Mouse (Mus musculus): ENCODE results near the gene Kcna1.

DNA sequence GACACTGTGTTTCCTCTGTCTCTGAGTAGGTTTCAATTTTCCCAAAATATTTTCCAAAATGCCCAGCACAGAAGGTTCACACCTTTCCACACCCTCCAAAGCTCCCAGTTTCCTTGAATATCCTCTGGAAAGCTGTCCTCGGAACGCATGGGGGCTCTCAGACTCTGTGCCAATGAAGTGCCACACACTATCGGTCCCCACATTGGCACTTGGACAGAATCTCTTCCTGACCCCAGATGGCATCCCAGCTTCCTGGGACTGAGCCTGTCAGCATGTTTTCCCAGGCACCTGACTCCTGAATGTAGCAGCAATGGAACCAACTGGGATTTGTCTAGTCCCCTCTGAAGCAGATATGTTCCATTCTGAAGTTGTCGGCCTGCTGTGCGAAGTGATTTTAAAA, 20.8 kb upstream of the Kcna1 start:
- no peak for TF ChIP-seq ZNF384 (IDR thresholded peaks at IDR 0.05; ENCODE audit: low read depth, low read length)
- TF ChIP-seq CTCF (conservative IDR thresholded peaks at IDR 0.05 in 1 of 2, IDR thresholded peaks at IDR 0.05 in 1 of 2; ENCODE audit: low read depth in 2 of 2, low read length in 2 of 2) = no peak
- TF ChIP-seq E2F4 (IDR thresholded peaks at IDR 0.05; ENCODE audit: insufficient replicate concordance, low read depth, low read length) = no peak
- no peak for TF ChIP-seq NRF1 (IDR thresholded peaks at IDR 0.05; ENCODE audit: low read depth, low read length)
- TF ChIP-seq POLR2A (IDR thresholded peaks at IDR 0.05; ENCODE audit: low read depth, low read length) = no peak
- TF ChIP-seq MYC (IDR thresholded peaks at IDR 0.05; ENCODE audit: low read depth, low read length) = no peak
- no peak for TF ChIP-seq RAD21 (IDR thresholded peaks at IDR 0.05; ENCODE audit: low read depth, low read length)
- no peak for TF ChIP-seq JUND (conservative IDR thresholded peaks at IDR 0.05; ENCODE audit: low read depth, low read length)
- no peak for TF ChIP-seq EP300 (IDR thresholded peaks at IDR 0.05; ENCODE audit: low read length)
- no peak for TF ChIP-seq MXI1 (IDR thresholded peaks at IDR 0.05; ENCODE audit: low read depth, low read length)
- no peak for TF ChIP-seq ZKSCAN1 (IDR thresholded peaks at IDR 0.05; ENCODE audit: borderline replicate concordance, low read depth, low read length)
- TF ChIP-seq POLR2AphosphoS2 (IDR thresholded peaks at IDR 0.05; ENCODE audit: low read depth, low read length) = no peak
- no peak for TF ChIP-seq SMC3 (IDR thresholded peaks at IDR 0.05; ENCODE audit: low read depth, low read length)
- no peak for TF ChIP-seq ELF1 (IDR thresholded peaks at IDR 0.05; ENCODE audit: low read depth, low read length)
